Mouse (Mus musculus) ES-Bruce4 (cell line): Measurements from ENCODE around the gene Nedd8.

Experiments used
- CTCF ChIP-seq: IDR thresholded peaks from one replicate; pipeline ENCODE4 v1.8.1; 2011; ENCODE audit warnings: low read depth, low read length
- POLR2A ChIP-seq: IDR thresholded peaks from one replicate; pipeline ENCODE4 v1.8.1; 2011; ENCODE audit warnings: low read length; ENCODE audit not compliant: insufficient read depth

- TF ChIP-seq CTCF (no peak), POLR2A (no peak)
Observed at GRCm38 (mm10) chr14:55634874-55635522, 36.9 kb downstream of the Nedd8 start.
